Mouse (Mus musculus) erythroblast, embryonic 14.5 days (primary cell): ENCODE measurements at regions not wholly inside any gene's neighbourhood (a gene's known extent, or its start where the extent isn't known, plus 50 kb on each side); places are given as distances from the start of the nearest gene placed in this dataset.

Source experiments
- GATA1 ChIP-seq: IDR thresholded peaks from 2 replicates; pipeline ENCODE4 v1.6.1; 2012; ENCODE audit warnings: low read length, inconsistent platforms, mixed read lengths
- TAL1 ChIP-seq: IDR thresholded peaks from 3 replicates; pipeline ENCODE4 v1.6.1; 2012; ENCODE audit warnings: low read length, inconsistent platforms, mixed read lengths

DNA sequence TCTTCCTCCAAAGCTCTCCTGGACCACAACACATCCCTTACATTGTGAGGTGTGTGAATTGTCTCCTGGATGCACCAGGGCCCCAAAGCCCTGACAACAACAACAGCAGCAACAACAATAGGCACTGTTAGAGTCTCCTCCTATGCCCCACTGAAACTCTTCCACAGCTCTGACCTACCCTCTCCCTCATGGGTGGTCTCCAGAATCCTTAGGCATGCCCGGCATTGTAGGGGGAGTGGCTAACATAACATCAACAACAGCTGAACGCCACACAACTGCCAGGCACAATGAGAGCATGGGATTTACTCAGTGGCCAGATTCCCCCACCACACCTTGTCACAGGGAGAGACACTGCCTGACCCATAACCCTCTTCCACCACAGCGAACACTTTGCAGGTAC, 223.2 kb downstream of the 3110018I06Rik start:
- TF ChIP-seq GATA1 (no peak), TAL1 (no peak)
